Mouse (Mus musculus): Measurements from ENCODE around the gene Igfbp7. TPM values are rescaled to one million over a fixed set of nuclear protein-coding genes. Genes with fewer than 3 reads are reported as not detected.

The Igfbp7 gene
- polyA plus RNA-seq, 1 experiment from 2014 or later = 780 TPM

DNA sequence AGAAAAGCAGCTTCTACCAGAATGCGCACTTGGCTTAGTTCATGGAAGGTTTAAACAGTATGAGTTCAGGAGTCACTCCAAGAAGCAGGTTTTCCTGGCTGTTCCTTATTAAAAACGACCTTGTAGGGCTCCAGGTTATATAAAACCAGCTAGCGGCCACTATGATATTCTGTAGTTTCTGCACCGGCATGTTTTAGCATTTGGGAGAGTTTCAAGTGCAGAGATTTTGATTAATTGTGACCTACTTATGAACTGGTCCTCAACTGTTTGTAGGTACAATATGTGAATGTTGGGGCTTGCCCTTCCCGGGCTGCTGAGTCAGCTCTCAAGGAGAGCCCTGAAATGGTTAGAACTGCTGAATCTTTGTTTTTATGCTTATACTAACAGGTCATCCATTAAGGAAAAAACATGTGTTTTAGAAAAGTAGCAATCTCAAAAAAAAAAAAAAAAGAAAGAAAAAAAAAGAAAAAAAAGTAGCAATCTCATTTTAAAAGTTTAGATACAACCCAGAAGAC, 37.4 kb downstream of the Igfbp7 start:
- Histone ChIP-seq H3K27ac (ENCODE audit: low read length) (no peak overlapping the region), H3K9ac (replicated peaks; ENCODE audit: low read depth) (no peak overlapping the region), H3K9me3 (ENCODE audit: low read length) (no peaks in the 10 kb centered on the region), H3K27me3 (replicated peaks; ENCODE audit: insufficient read depth, low read length) (no peaks in the 10 kb centered on the region), H3K4me2 (replicated peaks; ENCODE audit: low read depth, low read length) (no peak overlapping the region), H3K4me3 (ENCODE audit: low read depth, low read length) (no peak overlapping the region), H3K4me1 (ENCODE audit: insufficient read depth, low read depth, low read length) (peaks cover 3% of the 10 kb centered on the region; the same call in 1 of the 2 replicates), H3K36me3 (ENCODE audit: insufficient read depth, low read length) (no peaks in the 10 kb centered on the region)
- TF ChIP-seq EP300 (IDR thresholded peaks at IDR 0.05) (no peak), CTCF (IDR thresholded peaks at IDR 0.05) (no peak)
- DNase-seq (ENCODE audit: low spot score) = no peak
- no peak for ATAC-seq
- WGBS = 74% methylated on average over 5 of the region's 5 CpGs

DNA sequence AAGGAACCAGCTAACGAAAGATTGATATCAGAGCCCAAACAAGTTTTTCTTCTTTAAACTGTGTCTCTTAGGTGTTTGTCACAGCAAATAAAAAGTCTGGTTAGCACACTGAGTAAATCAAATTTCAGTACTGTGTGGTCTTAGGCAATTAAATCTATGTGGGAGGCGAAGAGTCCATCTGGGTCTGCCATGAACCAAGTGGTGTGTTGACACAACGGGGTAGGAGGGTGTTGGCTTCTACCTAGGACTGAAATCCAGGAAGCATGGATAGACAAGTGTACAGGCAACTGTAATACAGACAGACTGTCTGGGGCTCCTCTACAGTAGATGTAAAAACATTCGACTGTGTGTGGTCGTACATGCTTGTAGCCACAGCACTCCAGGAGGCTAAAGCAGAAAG, 38.4 kb downstream of the Igfbp7 start:
- no peaks in the 10 kb centered on the region for H3K27me3 ChIP-seq (replicated peaks; ENCODE audit: insufficient read depth, low read length)
- H3K9me3 ChIP-seq (ENCODE audit: low read length) = no peaks in the 10 kb centered on the region
- peaks cover 7% of the 10 kb centered on the region; the same call in 1 of the 2 replicates for H3K4me1 ChIP-seq (ENCODE audit: insufficient read depth, low read depth, low read length)
- no peak overlapping the region for H3K4me2 ChIP-seq (replicated peaks; ENCODE audit: low read depth, low read length)
- DNase-seq (ENCODE audit: low spot score) (no peak), ATAC-seq (no peak)
- no peak overlapping the region for H3K9ac ChIP-seq (replicated peaks; ENCODE audit: low read depth)
- no peak overlapping the region for H3K27ac ChIP-seq (ENCODE audit: low read length)
- H3K4me3 ChIP-seq (ENCODE audit: low read depth, low read length) = no peak overlapping the region
- TF ChIP-seq CTCF (IDR thresholded peaks at IDR 0.05) = no peak
- TF ChIP-seq EP300 (IDR thresholded peaks at IDR 0.05) = no peak
- H3K36me3 ChIP-seq (ENCODE audit: insufficient read depth, low read length) = no peaks in the 10 kb centered on the region
- 54% methylated on average over 5 of the region's 5 CpGs for WGBS

DNA sequence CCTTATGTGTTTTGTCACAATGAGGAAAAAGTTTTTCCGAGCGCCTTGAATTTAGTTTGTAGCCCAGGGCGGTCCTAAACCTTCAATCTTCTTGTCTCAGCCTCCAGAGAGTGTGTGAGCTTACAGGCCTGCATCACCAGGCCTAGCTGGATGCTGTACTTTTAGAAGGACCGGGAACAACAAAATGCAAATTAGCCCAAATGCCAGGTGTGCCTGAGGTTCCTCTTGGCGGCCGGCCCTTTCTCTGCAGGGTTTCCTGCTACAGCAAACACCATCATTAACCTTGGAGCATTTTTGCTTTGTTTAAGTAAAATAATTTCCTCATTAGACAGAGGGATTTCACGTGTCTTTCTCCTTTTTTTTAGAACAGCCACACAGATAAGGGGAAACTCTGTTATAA, 39.6 kb downstream of the Igfbp7 start:
- WGBS = 50% methylated on average over 7 of the region's 7 CpGs
- H3K4me2 ChIP-seq (replicated peaks; ENCODE audit: low read depth, low read length) = no peak overlapping the region
- no peak for DNase-seq (ENCODE audit: low spot score)
- H3K4me3 ChIP-seq (ENCODE audit: low read depth, low read length) = no peak overlapping the region
- no peak overlapping the region for H3K27ac ChIP-seq (ENCODE audit: low read length)
- H3K9ac ChIP-seq (replicated peaks; ENCODE audit: low read depth) = no peak overlapping the region
- H3K36me3 ChIP-seq (ENCODE audit: insufficient read depth, low read length) = no peaks in the 10 kb centered on the region
- H3K9me3 ChIP-seq (ENCODE audit: low read length) = no peaks in the 10 kb centered on the region
- no peaks in the 10 kb centered on the region for H3K27me3 ChIP-seq (replicated peaks; ENCODE audit: insufficient read depth, low read length)
- no peak for TF ChIP-seq EP300 (IDR thresholded peaks at IDR 0.05)
- TF ChIP-seq CTCF (IDR thresholded peaks at IDR 0.05) = no peak
- no peak for ATAC-seq
- H3K4me1 ChIP-seq (ENCODE audit: insufficient read depth, low read depth, low read length) = peaks cover 7% of the 10 kb centered on the region; the same call in 1 of the 2 replicates

- 0 out of 2 replicates have a peak, but pooled peaks have one; percentile 20 for ATAC-seq
- no peak overlapping the region for H3K4me3 ChIP-seq (ENCODE audit: low read depth, low read length)
- no peak for TF ChIP-seq EP300 (IDR thresholded peaks at IDR 0.05)
- no peak for TF ChIP-seq CTCF (IDR thresholded peaks at IDR 0.05)
- H3K9ac ChIP-seq (replicated peaks; ENCODE audit: low read depth) = no peak overlapping the region
- WGBS = 62% methylated on average over 12 of the region's 12 CpGs
- no peaks in the 10 kb centered on the region for H3K36me3 ChIP-seq (ENCODE audit: insufficient read depth, low read length)
- H3K27me3 ChIP-seq (replicated peaks; ENCODE audit: insufficient read depth, low read length) = no peaks in the 10 kb centered on the region
- H3K4me1 ChIP-seq (ENCODE audit: insufficient read depth, low read depth, low read length) = peaks cover 7% of the 10 kb centered on the region; the same call in 1 of the 2 replicates
- no peak overlapping the region; the same call in 1 of the 2 replicates for H3K27ac ChIP-seq (ENCODE audit: low read length)
- H3K4me2 ChIP-seq (replicated peaks; ENCODE audit: low read depth, low read length) = no peak overlapping the region
- H3K9me3 ChIP-seq (ENCODE audit: low read length) = no peaks in the 10 kb centered on the region
- DNase-seq (ENCODE audit: low spot score) = no peak
Observed at GRCm38 (mm10) chr5:77367682-77368081, 40.2 kb downstream of the Igfbp7 start.

GRCm38 (mm10) chr5:77367145-77367544, 40.7 kb downstream of the Igfbp7 start:
- DNase-seq (ENCODE audit: low spot score) (no peak), ATAC-seq (no peak)
- H3K27ac ChIP-seq (ENCODE audit: low read length) = no peak overlapping the region
- peaks cover 7% of the 10 kb centered on the region; the same call in 1 of the 2 replicates for H3K4me1 ChIP-seq (ENCODE audit: insufficient read depth, low read depth, low read length)
- TF ChIP-seq EP300 (IDR thresholded peaks at IDR 0.05) (no peak), CTCF (IDR thresholded peaks at IDR 0.05) (no peak)
- no peak overlapping the region for H3K4me2 ChIP-seq (replicated peaks; ENCODE audit: low read depth, low read length)
- no peak overlapping the region for H3K4me3 ChIP-seq (ENCODE audit: low read depth, low read length)
- no peaks in the 10 kb centered on the region for H3K27me3 ChIP-seq (replicated peaks; ENCODE audit: insufficient read depth, low read length)
- no peak overlapping the region for H3K9ac ChIP-seq (replicated peaks; ENCODE audit: low read depth)
- H3K9me3 ChIP-seq (ENCODE audit: low read length) = no peaks in the 10 kb centered on the region
- H3K36me3 ChIP-seq (ENCODE audit: insufficient read depth, low read length) = no peaks in the 10 kb centered on the region
- 81% methylated on average over 1 of the region's 1 CpGs for WGBS

- Histone ChIP-seq H3K4me1 (ENCODE audit: insufficient read depth, low read depth, low read length) (peaks cover 7% of the 10 kb centered on the region; the same call in 1 of the 2 replicates), H3K36me3 (ENCODE audit: insufficient read depth, low read length) (no peaks in the 10 kb centered on the region)
- ATAC-seq = no peak
Observed at GRCm38 (mm10) chr5:77366313-77366712, 41.5 kb downstream of the Igfbp7 start.

More at GRCm38 (mm10) chr5:77366313-77366712, 41.5 kb downstream of the Igfbp7 start:
- Histone ChIP-seq H3K4me2 (replicated peaks; ENCODE audit: low read depth, low read length) (no peak overlapping the region), H3K27ac (ENCODE audit: low read length) (no peak overlapping the region), H3K9me3 (ENCODE audit: low read length) (no peaks in the 10 kb centered on the region), H3K9ac (replicated peaks; ENCODE audit: low read depth) (no peak overlapping the region), H3K4me3 (ENCODE audit: low read depth, low read length) (no peak overlapping the region), H3K27me3 (replicated peaks; ENCODE audit: insufficient read depth, low read length) (no peaks in the 10 kb centered on the region)
- TF ChIP-seq EP300 (IDR thresholded peaks at IDR 0.05) = no peak
- TF ChIP-seq CTCF (IDR thresholded peaks at IDR 0.05) = no peak
- DNase-seq (ENCODE audit: low spot score) = no peak
- 74% methylated on average over 8 of the region's 8 CpGs for WGBS
